Mouse (Mus musculus) monocyte, adult 2 months (primary cell): Measurements from ENCODE around the gene Clcn2.
A peak's percentile ranks its signal among the peaks of the same experiment; 100 is the strongest.

Experiments used
- DNase-seq, 2 experiments: peaks; one replicate each; pipeline ENCODE4 v3.0.0; 2022; ENCODE audit warnings: low spot score in 2 of 2, low read depth in 1 of 2

Gene Clcn2

DNA sequence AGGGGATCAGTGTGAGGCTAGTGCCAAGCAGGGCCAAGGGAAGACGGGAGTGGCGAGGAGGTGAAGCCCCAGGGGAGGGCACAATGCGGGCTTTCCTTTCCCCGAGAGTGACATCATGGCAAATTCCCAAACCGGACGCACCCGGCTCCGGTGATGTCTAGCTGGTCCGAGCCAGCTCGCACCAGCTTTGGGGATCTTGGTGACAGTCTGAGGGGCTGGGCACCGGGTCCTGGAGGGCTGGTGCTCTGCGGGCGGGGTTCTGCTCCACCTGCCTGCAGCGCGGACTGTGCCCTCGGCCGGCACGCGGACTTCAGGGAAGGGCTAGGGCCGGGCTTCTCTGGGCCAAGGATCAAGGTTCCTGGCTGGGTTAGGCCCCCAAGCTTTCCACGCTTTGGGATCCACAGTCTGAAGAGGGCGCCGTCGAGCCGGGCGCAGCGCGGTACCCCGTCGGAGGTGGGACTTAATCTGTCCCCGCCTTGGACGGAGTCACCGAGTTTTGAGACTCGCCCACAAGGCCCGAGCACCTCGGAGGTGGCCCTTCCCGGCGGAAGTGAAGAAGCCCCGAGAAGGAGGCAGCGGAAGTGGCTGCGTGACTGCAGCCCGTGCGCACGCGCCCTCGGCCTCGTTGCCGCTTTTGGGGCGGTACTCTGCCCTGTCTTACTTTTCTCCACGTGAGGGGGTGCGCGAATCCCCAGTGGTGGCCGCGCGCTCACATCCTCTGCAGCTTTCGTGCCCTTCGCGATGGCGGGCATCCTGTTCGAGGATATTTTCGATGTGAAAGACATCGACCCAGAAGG lies at the start of gene Clcn2, which contains the start of gene Polr2h:
Clcn2 (minus strand) TSS at position 566 of the 797 bp plus-strand sequence.
Polr2h (plus strand) TSS at position 485 of the 797 bp plus-strand sequence.
- DNase-seq: peak; percentile 96

DNA sequence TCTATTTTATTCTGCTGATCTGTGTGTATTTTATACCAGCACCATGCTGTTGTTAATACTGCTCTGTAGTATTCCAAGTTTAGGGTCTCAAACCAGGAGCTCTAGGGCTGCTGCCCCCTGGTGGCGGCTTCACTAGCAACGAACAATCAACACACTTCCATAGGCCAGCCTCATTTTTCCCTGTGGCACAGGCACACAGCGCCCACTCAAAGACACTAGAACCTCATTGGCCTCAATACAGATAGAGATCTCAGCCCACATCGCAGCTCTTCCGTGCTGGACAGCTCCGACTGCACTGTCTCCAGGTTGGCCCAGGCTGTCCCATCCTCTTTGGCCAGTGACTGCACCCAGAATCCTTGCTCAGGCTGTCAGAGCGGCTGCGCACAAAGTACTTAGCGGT lies 47.7 kb upstream of the Clcn2 start:
- DNase-seq: no peak

- DNase-seq: no peak
Measured at GRCm38 (mm10) chr16:20761681-20762080, 44.1 kb upstream of the Clcn2 start.

DNA sequence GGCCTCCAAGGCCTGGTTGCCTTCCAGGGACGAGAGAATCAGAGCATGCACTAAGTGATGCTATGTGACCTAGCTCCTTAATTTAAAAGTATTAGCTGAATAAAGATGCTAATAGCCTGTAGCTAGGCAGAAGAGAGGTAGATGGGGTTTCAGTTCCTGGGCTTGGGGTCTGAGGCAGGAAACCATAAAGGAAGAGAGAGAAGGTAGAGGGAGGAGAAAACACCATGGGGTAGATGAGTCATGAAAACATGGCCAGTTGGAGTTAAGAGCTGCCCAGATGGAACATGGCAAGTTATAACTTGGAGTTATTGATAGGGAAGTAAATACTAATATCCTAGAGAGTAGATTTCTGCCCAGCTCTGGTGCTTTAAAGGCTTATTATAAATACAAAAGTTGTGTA lies 39.8 kb upstream of the Clcn2 start:
- no peak for DNase-seq

GRCm38 (mm10) chr16:20756052-20756451 lies 38.5 kb upstream of the Clcn2 start:
- no peak for DNase-seq

DNA sequence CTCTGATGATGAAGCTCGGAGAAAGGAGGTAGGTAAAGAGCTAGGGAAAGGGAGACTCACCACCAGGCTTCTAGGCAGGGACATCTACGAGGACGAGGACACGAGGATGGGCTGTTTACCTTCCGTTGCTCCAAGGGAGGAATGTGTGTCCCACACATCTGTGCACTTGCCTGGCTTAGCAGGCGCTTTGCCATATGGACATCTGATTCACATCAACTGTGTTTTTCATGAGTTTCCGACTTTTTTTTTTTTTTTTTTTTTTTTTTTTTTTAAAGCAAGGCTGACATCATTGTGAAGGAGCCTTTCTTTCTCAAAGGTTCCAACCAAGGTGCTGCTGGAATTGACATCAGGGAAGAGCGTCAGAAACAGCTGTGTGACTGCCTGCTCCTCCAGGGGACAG lies 33.0 kb upstream of the Clcn2 start:
- no peak for DNase-seq

DNA sequence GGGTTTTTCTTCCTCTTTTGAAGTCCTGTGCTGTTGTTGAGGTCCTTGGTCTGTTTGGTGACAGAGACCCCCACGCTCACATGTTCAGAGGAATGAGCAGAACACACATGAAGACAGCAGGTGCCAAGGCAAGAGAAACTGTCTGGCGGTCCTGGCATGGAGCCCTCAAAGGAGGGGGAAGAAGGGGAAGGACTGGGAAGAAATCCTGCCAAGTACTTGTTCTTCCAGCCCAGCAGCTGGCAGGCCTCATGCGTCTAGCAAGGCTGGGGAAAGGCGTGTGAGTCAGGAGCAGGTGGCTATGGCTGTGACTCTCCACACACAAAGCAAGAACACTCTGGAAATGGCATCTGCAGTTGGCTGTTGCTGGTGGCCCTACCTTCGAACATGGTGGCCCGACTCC lies 29.1 kb upstream of the Clcn2 start:
- no peak for DNase-seq

DNA sequence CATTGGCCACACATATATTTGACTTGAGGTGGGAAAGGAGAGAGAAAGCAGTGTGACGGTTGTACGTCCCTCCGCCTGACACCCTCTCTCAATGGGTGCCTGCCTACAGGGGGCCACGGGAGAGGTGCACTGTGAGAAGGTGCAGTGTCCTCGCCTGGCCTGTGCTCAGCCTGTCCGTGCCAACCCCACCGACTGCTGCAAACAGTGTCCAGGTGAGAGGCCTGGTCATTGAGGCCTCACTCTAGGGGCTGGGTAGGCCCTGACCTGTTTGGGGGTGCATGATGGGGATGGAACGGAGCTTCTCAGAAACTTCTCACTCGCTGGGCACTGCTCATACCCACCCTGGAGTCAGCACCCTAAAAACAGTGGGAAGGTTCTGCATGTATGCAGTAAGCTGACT lies 22.3 kb upstream of the Clcn2 start:
- DNase-seq: no peak

- DNase-seq: no peak
Measured at GRCm38 (mm10) chr16:20736823-20737222, 19.3 kb upstream of the Clcn2 start.

- no peak for DNase-seq
Measured at GRCm38 (mm10) chr16:20736168-20736567, 18.6 kb upstream of the Clcn2 start.

DNA sequence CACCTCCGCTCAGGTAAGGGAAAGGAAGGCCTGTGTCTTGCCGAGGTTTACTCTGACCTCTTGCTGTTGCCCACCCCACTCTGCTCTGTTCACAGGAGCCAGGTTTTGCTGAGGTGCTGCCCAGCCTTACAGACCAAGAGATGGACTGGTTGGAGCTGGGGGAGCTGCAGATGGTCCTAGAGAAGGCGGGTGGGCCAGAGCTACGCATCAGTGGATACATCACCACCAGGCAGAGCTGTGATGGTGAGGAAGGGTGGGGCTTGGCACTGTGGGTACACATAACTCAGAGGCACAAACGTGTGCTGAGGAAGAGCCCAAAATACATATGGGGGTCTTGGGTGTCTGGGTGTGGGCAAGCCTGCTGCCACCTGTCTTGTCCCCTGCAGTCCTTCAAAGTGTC lies 18.1 kb upstream of the Clcn2 start:
- no peak for DNase-seq

- no peak for DNase-seq
Measured at GRCm38 (mm10) chr16:20733731-20734730, 16.5 kb upstream of the Clcn2 start, which contains the start of gene Thpo. TSS of gene Thpo (minus strand) at chr16:20734511.

- no peak for DNase-seq
Measured at GRCm38 (mm10) chr16:20732925-20733730, 15.6 kb upstream of the Clcn2 start, which contains the start of gene Chrd. TSS of gene Chrd (plus strand) at chr16:20733127.

GRCm38 (mm10) chr16:20732251-20732924 lies 14.8 kb upstream of the Clcn2 start:
- DNase-seq: no peak

DNA sequence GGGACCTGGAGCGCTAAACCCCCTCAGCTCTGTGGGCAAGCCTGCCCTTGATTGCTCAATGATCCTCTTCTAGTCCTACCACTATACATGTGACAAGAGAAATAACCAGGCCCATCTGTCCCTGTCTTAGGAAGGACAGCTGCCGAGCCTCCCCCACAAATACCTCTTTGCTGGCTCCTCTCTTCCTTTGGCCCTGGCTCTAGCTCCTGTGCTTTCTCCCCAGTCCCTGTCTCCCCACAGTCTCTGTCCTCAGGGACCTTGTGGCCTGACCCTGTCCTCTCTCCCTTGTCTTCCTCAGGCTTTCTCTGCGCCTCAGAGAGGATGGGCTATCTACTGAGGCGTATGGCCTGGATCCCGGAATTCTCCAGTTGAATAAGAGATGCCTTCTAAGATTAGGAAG lies 14.1 kb upstream of the Clcn2 start:
- DNase-seq: no peak

- DNase-seq: no peak
Measured at GRCm38 (mm10) chr16:20730293-20730711, 12.8 kb upstream of the Clcn2 start.

DNA sequence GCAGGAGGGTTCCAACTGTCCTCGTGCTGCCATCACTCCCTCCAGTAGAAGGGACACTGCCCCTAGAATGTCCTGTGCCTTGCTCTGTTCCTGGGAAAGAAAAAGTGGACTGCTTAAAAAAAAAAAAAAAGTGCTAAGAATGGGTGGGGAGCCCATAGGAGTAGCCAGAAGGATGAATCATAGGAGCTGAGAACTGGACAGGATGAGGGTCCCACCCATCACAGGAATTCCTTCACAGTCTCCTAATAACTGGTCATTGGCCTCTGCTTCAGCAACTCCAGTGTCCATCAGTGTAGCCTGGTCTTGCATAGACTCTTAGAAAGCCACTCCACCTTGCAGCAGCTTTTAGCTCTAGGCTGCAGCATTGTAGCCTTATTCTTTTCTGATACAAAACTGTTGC lies 8.8 kb upstream of the Clcn2 start:
- no peak for DNase-seq

- DNase-seq: no peak
Measured at GRCm38 (mm10) chr16:20725750-20726149, 8.2 kb upstream of the Clcn2 start.

GRCm38 (mm10) chr16:20725321-20725720 lies 7.8 kb upstream of the Clcn2 start:
- no peak for DNase-seq

DNA sequence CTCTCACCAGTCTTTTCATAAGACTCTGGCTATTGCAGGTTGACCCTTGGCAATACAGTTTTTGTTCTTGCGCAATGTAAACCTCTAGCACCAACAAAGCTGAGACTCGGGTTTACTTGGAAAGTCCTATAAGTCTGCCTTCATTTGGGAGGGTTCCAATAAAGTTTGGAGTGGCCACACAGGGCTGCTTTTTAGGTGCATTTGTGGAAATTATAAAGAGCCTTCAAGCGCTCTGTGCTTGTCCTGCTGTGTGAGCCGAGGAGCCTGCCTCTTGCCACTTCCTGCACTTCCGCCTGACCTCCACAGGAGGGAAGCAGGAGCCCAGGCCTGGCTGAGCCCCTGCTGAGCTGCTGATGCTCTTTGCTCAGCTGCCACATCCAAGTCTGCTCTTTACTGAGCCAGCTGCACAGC lies 6.8 kb upstream of the Clcn2 start:
- no peak for DNase-seq
